ENCODE assay signal across 29 mouse cellular contexts in genomic region chr10:94921751-94922150, GRCm38 (mm10). TPM values are rescaled to one million over a fixed set of nuclear protein-coding genes. Genes with fewer than 3 reads are reported as not detected.
A peak's percentile ranks its signal among the peaks of the same experiment; 100 is the strongest.
DNase-seq lines count a peak whose midpoint lies in the region; ATAC-seq and TF ChIP-seq lines count a peak whose summit lies in the region.
"Had no signal": no experiment of that assay in that cellular context is flagged by ENCODE, and none has a peak within 500 bp of the region (broad histone marks: within the 10 kb centered on the region; RNA-seq: fewer than 3 reads in every experiment).

No protein-coding gene starts in this region.

- H3K9ac ChIP-seq in hindbrain, postnatal 0 days (replicated peaks; ENCODE audit: low read length), result no peak overlapping the region
- H3K9ac ChIP-seq in CH12.LX (ENCODE audit: insufficient read depth, low read depth), result peak overlapping the region; percentile 69
- no peak overlapping the region for H3K9ac ChIP-seq in intestine, postnatal 0 days (ENCODE audit: low read depth, low read length)
- H3K9ac ChIP-seq: forebrain, embryonic 13.5 days; heart, embryonic 13.5 days; hindbrain, embryonic 12.5 days; hindbrain, embryonic 15.5 days had no signal

- peak; percentile 18 for DNase-seq in hindbrain, embryonic 10.5 days (ENCODE audit: low spot score)
- no peak for DNase-seq in hindbrain, postnatal 0 days (ENCODE audit: low spot score)
- peak; percentile 80 for DNase-seq in CH12.LX (ENCODE audit: extremely low read depth)
- DNase-seq in embryonic facial prominence, embryonic 10.5 days (ENCODE audit: low spot score), result peak; percentile 25
- DNase-seq: adrenal gland, adult 8-10 months; adrenal gland, postnatal 25 days; B cell, adult 2 months; cerebellum, adult 11-12 months; cerebellum, adult 8-10 months; cerebellum, postnatal 10 days; cerebellum, postnatal 36 days; embryo, embryonic 11 days; gastrocnemius, adult 2 months; gastrocnemius, postnatal 14 days; heart, adult 11 months; heart, postnatal 14 days; heart, postnatal 4 days had no signal

- 47% methylated on average over 6 of the region's 6 CpGs for WGBS in hindbrain, embryonic 10.5 days
- 78% methylated on average over 6 of the region's 6 CpGs for WGBS in hindbrain, postnatal 0 days
- 41% methylated on average over 6 of the region's 6 CpGs for WGBS in embryonic facial prominence, embryonic 10.5 days
- 84% methylated on average over 6 of the region's 6 CpGs for WGBS in intestine, postnatal 0 days

- ATAC-seq in hindbrain, postnatal 0 days, result no peak
- no peak for ATAC-seq in megakaryocyte, adult 5-6 weeks (ENCODE audit: poor library complexity, severe bottlenecking)
- no peak for ATAC-seq in monocyte, adult 5-6 weeks (replicated peaks; ENCODE audit: insufficient number of reproducible peaks, low FRiP score, low TSS enrichment, poor library complexity, severe bottlenecking)
- no peak for ATAC-seq in intestine, postnatal 0 days
- ATAC-seq: activated CD4-positive, CD25-positive, alpha-beta regulatory T cell, adult 4 months; forebrain, embryonic 13.5 days; forebrain, embryonic 16.5 days; inflammation-experienced regulatory T-cells, adult 6 months had no signal

- no peak for TF ChIP-seq CTCF in hindbrain, postnatal 0 days (IDR thresholded peaks at IDR 0.05; ENCODE audit: low read depth)
- TF ChIP-seq CTCF in CH12.LX (conservative IDR thresholded peaks at IDR 0.05 in 1 of 2, IDR thresholded peaks at IDR 0.05 in 1 of 2; ENCODE audit: low read depth in 2 of 2, low read length in 2 of 2), result no peak
- TF ChIP-seq CTCF in intestine, postnatal 0 days (IDR thresholded peaks at IDR 0.05; ENCODE audit: low read depth), result no peak

- in situ Hi-C loops in CH12.LX (cut with MboI; ENCODE audit: low pct_ligation_motif_present, low pct_unique_long_range_greater_than_20kb, low sequenced_read_pairs), result loop anchor here (5.0 kb wide), 1 partner anchor 69 kb away; no protein-coding TSS in a partner anchor

- H3K4me1 ChIP-seq in hindbrain, embryonic 10.5 days (replicated peaks), result peaks cover 51% of the 10 kb centered on the region
- H3K4me1 ChIP-seq in hindbrain, postnatal 0 days (ENCODE audit: insufficient read depth, low read length), result 0 out of 2 replicates have a peak, but pooled peaks cover 3% of the 10 kb centered on the region
- H3K4me1 ChIP-seq in megakaryocyte, embryonic 14.5 days, result peaks cover 100% of the 10 kb centered on the region
- H3K4me1 ChIP-seq in CH12.LX (ENCODE audit: control insufficient read depth in 1 of 2, insufficient read depth in 2 of 2), result peaks cover 19 to 89% of the 10 kb centered on the region in 2 experiments
- peaks cover 45% of the 10 kb centered on the region for H3K4me1 ChIP-seq in embryonic facial prominence, embryonic 10.5 days
- H3K4me1 ChIP-seq in intestine, postnatal 0 days (replicated peaks; ENCODE audit: control insufficient read depth, insufficient read depth, low read length), result no peaks in the 10 kb centered on the region

- no peaks in the 10 kb centered on the region for H3K27me3 ChIP-seq in hindbrain, embryonic 10.5 days (ENCODE audit: insufficient read depth, poor library complexity, severe bottlenecking)
- no peaks in the 10 kb centered on the region for H3K27me3 ChIP-seq in hindbrain, postnatal 0 days (ENCODE audit: insufficient read depth, low read length)
- H3K27me3 ChIP-seq in megakaryocyte, embryonic 14.5 days (replicated peaks), result no peaks in the 10 kb centered on the region
- no peaks in the 10 kb centered on the region for H3K27me3 ChIP-seq in CH12.LX (replicated peaks)
- no peaks in the 10 kb centered on the region for H3K27me3 ChIP-seq in embryonic facial prominence, embryonic 10.5 days (replicated peaks; ENCODE audit: low read depth, poor library complexity, severe bottlenecking)
- no peaks in the 10 kb centered on the region for H3K27me3 ChIP-seq in intestine, postnatal 0 days (replicated peaks; ENCODE audit: control insufficient read depth, insufficient read depth, low read length)
- H3K27me3 ChIP-seq: forebrain, embryonic 13.5 days; heart, embryonic 13.5 days; hindbrain, embryonic 12.5 days; hindbrain, embryonic 15.5 days had no signal

- H3K27ac ChIP-seq in hindbrain, embryonic 10.5 days, result no peak overlapping the region
- no peak overlapping the region for H3K27ac ChIP-seq in hindbrain, postnatal 0 days
- peak overlapping the region; percentile 95 for H3K27ac ChIP-seq in CH12.LX (ENCODE audit: insufficient read depth, low read depth)
- no peak overlapping the region for H3K27ac ChIP-seq in embryonic facial prominence, embryonic 10.5 days (replicated peaks)
- H3K27ac ChIP-seq in intestine, postnatal 0 days (ENCODE audit: low read depth, low read length), result no peak overlapping the region
- H3K27ac ChIP-seq: forebrain, embryonic 10.5 days; forebrain, embryonic 13.5 days; gastrocnemius, adult 2 months; hindbrain, embryonic 12.5 days; hindbrain, embryonic 15.5 days had no signal

- H3K9me3 ChIP-seq in hindbrain, embryonic 10.5 days, result no peaks in the 10 kb centered on the region
- no peaks in the 10 kb centered on the region for H3K9me3 ChIP-seq in hindbrain, postnatal 0 days (ENCODE audit: low read length)
- H3K9me3 ChIP-seq in megakaryocyte, embryonic 14.5 days, result no peaks in the 10 kb centered on the region
- no peaks in the 10 kb centered on the region for H3K9me3 ChIP-seq in CH12.LX (replicated peaks; ENCODE audit: low read length)
- H3K9me3 ChIP-seq in embryonic facial prominence, embryonic 10.5 days, result no peaks in the 10 kb centered on the region
- H3K9me3 ChIP-seq in intestine, postnatal 0 days (ENCODE audit: control insufficient read depth), result no peaks in the 10 kb centered on the region
- H3K9me3 ChIP-seq: forebrain, embryonic 10.5 days; forebrain, embryonic 13.5 days; heart, embryonic 13.5 days; hindbrain, embryonic 12.5 days; hindbrain, embryonic 15.5 days had no signal

- peak; percentile 80 for TF ChIP-seq EP300 in CH12.LX (IDR thresholded peaks at IDR 0.05; ENCODE audit: low read length)

- dilution Hi-C loops in CH12.LX (cut with MboI; ENCODE audit: extremely low pct_ligation_motif_present, extremely low pct_unique_long_range_greater_than_20kb, low sequenced_read_pairs), result loop anchor here (25.0 kb wide), 1 partner anchor 109 kb away; no protein-coding TSS in a partner anchor

- no peak; the same call in 1 of the 2 replicates for TF ChIP-seq POLR2A in CH12.LX (IDR thresholded peaks at IDR 0.05; ENCODE audit: low read depth, low read length)

- H3K4me2 ChIP-seq in hindbrain, postnatal 0 days (ENCODE audit: low read depth, low read length), result no peak overlapping the region
- peak overlapping the region; percentile 59 for H3K4me2 ChIP-seq in CH12.LX (ENCODE audit: insufficient read depth, low read depth, poor library complexity, severe bottlenecking)
- H3K4me2 ChIP-seq in intestine, postnatal 0 days (replicated peaks; ENCODE audit: low read depth), result no peak overlapping the region
- H3K4me2 ChIP-seq: forebrain, embryonic 13.5 days; heart, embryonic 13.5 days; hindbrain, embryonic 12.5 days; hindbrain, embryonic 15.5 days had no signal

- H3K4me3 ChIP-seq in hindbrain, embryonic 10.5 days, result no peak overlapping the region
- H3K4me3 ChIP-seq in hindbrain, postnatal 0 days (ENCODE audit: low read length), result no peak overlapping the region
- peak overlapping the region; percentile 67 for H3K4me3 ChIP-seq in megakaryocyte, embryonic 14.5 days (replicated peaks)
- H3K4me3 ChIP-seq in CH12.LX (replicated peaks in 1 of 3; ENCODE audit: low read depth in 2 of 3, low read length in 2 of 3, poor library complexity in 1 of 3), result peak overlapping the region; percentile 8 to 56 (median 11)
- H3K4me3 ChIP-seq in embryonic facial prominence, embryonic 10.5 days, result no peak overlapping the region
- H3K4me3 ChIP-seq in intestine, postnatal 0 days (ENCODE audit: low read depth, low read length), result no peak overlapping the region
- H3K4me3 ChIP-seq: forebrain, embryonic 10.5 days; forebrain, embryonic 13.5 days; gastrocnemius, adult 2 months; heart, embryonic 13.5 days; hindbrain, embryonic 12.5 days; hindbrain, embryonic 15.5 days had no signal

- peaks cover 6% of the 10 kb centered on the region; the same call in 1 of the 2 replicates for H3K36me3 ChIP-seq in hindbrain, embryonic 10.5 days
- H3K36me3 ChIP-seq in hindbrain, postnatal 0 days (ENCODE audit: insufficient read depth, low read length), result peaks cover 11% of the 10 kb centered on the region; the same call in 1 of the 2 replicates
- peaks cover 73% of the 10 kb centered on the region for H3K36me3 ChIP-seq in megakaryocyte, embryonic 14.5 days (replicated peaks; ENCODE audit: low read length)
- H3K36me3 ChIP-seq in CH12.LX (replicated peaks in 1 of 2; ENCODE audit: control insufficient read depth in 1 of 2, insufficient read depth in 1 of 2, low read length in 1 of 2), result peaks cover 0 to 2% of the 10 kb centered on the region in 2 experiments
- no peaks in the 10 kb centered on the region for H3K36me3 ChIP-seq in embryonic facial prominence, embryonic 10.5 days (replicated peaks)
- H3K36me3 ChIP-seq in intestine, postnatal 0 days (ENCODE audit: control insufficient read depth, insufficient read depth), result no peaks in the 10 kb centered on the region
- H3K36me3 ChIP-seq: heart, embryonic 13.5 days; hindbrain, embryonic 12.5 days had no signal

- peaks cover 6% of the 10 kb centered on the region; the same call in 1 of the 2 replicates for H3K79me2 ChIP-seq in CH12.LX (replicated peaks; ENCODE audit: control insufficient read depth, extremely low read depth, insufficient read depth, poor library complexity, severe bottlenecking)

- TF ChIP-seq RAD21 in CH12.LX (IDR thresholded peaks at IDR 0.05; ENCODE audit: low read depth, low read length), result no peak; the same call in 1 of the 2 replicates

TF ChIP-seq in CH12.LX, 34 proteins besides CTCF, POLR2A, EP300 and RAD21 (continues in another document):
- no peak; the same call in 1 of the 2 replicates for TF ChIP-seq POLR2AphosphoS2 (IDR thresholded peaks at IDR 0.05; ENCODE audit: low read depth, low read length)
- TF ChIP-seq JUN (IDR thresholded peaks at IDR 0.05; ENCODE audit: insufficient read depth, low read depth, low read length), result no peak
- TF ChIP-seq IRF4 (IDR thresholded peaks at IDR 0.05; ENCODE audit: low read depth, low read length), result peak; percentile 91
- TF ChIP-seq GABPA (IDR thresholded peaks at IDR 0.05; ENCODE audit: insufficient replicate concordance, low read depth, low read length), result no peak

RNA-seq across cellular contexts. Expression of gene Plxnc1, which starts 22.9 kb away (rescaled TPM):
- 1.5 TPM in 2 replicates for polyA plus RNA-seq in hindbrain, embryonic 10.5 days (2016; fragmentation: Nextera tagmentation; extraction: Ambion mirVana)
- 54.2 and 54.5 TPM in 2 replicates for total RNA-seq in hindbrain, postnatal 0 days (2014; rRNA removed)
- 8.7 and 9.9 TPM in 2 replicates for polyA plus RNA-seq in hindbrain, postnatal 0 days (2015; fragmentation: Nextera tagmentation; extraction: Ambion mirVana)
- polyA plus RNA-seq in megakaryocyte, embryonic 14.5 days (2012; ENCODE audit: insufficient read depth, low replicate concordance), result 3.7 and 6.1 TPM in 2 replicates
- total RNA-seq in megakaryocyte, adult 5-6 weeks (2015), result 38.6 and 47.9 TPM in 2 replicates
- 29.9 and 33.5 TPM in 2 replicates for total RNA-seq in megakaryocyte, adult 5-6 weeks (2017)
- 33.0 and 38.4 TPM in 2 replicates for total RNA-seq in CH12.LX (2012; rRNA removed)
- 31.2 and 34.4 TPM in 2 replicates for total RNA-seq in CH12.LX (2014; rRNA removed)
- 26.6 and 27.6 TPM in 2 replicates for polyA plus RNA-seq in CH12.LX (2012; ENCODE audit: insufficient read length, low read depth)
- polyA plus RNA-seq in embryonic facial prominence, embryonic 10.5 days (2016; fragmentation: Nextera tagmentation; extraction: Ambion mirVana), result 1.1 and 1.3 TPM in 2 replicates
- total RNA-seq in monocyte, adult 5-6 weeks (2017), result 16.6 to 34.4 TPM (median 24.1 TPM) in 3 replicates
- polyA plus RNA-seq in intestine, postnatal 0 days (2015; fragmentation: Nextera tagmentation; extraction: Ambion mirVana), result 0.70 and 0.80 TPM in 2 replicates

Comparison
In these comparisons a context has a peak if more than half of its experiments do, and no peak if none do; other contexts are left out.
1. H3K4me3 ChIP-seq: peak in megakaryocyte, embryonic 14.5 days (single experiment) and CH12.LX (3 of 3); none in hindbrain, embryonic 10.5 days (single experiment), hindbrain, postnatal 0 days (single experiment), embryonic facial prominence, embryonic 10.5 days (single experiment) and intestine, postnatal 0 days (single experiment).